Mouse (Mus musculus): Measurements from ENCODE around the gene Fbxo22. TPM values are rescaled to one million over a fixed set of nuclear protein-coding genes. Genes with fewer than 3 reads are reported as not detected.
"Not testable (repeated sequence)": the region's sequence is repeated elsewhere in the genome, so short reads cannot be mapped to it uniquely, and the experiment has no call there.

The Fbxo22 gene
- polyA plus RNA-seq, 1 experiment from 2014 or later, result 86.4 TPM

DNA sequence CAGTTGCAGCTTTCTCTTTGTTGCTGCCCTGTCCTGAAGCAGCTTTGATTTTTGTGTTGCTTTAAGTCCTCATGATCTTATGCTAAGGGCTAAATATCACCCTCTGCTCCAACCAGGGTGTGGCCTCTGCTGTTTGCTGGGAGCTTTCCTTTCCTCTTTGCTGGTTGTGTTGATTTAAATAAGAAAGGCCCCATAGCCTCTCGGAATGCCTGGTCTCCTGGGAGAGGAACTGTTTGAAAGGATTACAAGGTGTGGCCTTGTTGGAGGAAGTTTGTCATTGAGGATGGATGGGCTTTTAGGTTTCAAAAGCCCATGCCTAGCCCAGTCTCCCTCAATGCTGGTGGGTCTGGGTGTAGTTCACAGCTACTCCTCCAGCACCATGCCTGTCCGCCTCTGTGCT lies 7.4 kb downstream of the Fbxo22 start:
- Histone ChIP-seq H3K27ac (no peak overlapping the region), H3K4me1 (peaks cover 7% of the 10 kb centered on the region), H3K4me3 (replicated peaks) (no peak overlapping the region), H3K4me2 (no peak overlapping the region), H3K9ac (no peak overlapping the region), H3K9me3 (no peaks in the 10 kb centered on the region), H3K27me3 (no peaks in the 10 kb centered on the region), H3K36me3 (replicated peaks) (peaks cover 73% of the 10 kb centered on the region)
- 71% methylated on average over 2 of the region's 2 CpGs for WGBS
- no peak for ATAC-seq (ENCODE audit: low FRiP score)

DNA sequence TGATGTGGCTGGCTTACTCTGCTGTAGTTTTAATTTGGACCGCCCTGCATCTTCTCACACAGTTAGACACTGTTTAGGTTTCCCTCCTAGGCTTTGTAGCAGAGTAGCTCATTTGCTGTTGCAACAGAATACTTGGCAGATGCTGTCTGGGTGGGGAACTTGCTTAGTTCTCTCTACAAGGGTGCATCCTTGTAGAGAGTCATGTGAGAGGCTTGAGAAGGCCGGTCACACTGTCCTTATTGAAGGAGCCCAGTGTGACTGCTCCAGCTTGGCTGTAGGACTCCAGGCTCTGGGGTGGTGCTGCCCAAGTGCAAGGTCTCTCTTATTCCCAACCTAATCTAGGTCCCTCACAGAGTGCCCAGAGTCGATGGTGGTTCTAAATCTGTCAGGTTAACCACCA lies 8.7 kb downstream of the Fbxo22 start:
- Histone ChIP-seq H3K27ac (no peak overlapping the region), H3K27me3 (no peaks in the 10 kb centered on the region), H3K4me3 (replicated peaks) (no peak overlapping the region), H3K4me1 (no peaks in the 10 kb centered on the region), H3K36me3 (replicated peaks) (peaks cover 86% of the 10 kb centered on the region), H3K9me3 (no peaks in the 10 kb centered on the region), H3K4me2 (no peak overlapping the region), H3K9ac (no peak overlapping the region)
- ATAC-seq (ENCODE audit: low FRiP score), result no peak
- 89% methylated on average over 3 of the region's 3 CpGs for WGBS

GRCm38 (mm10) chr9:55225165-55225737 lies 16.5 kb downstream of the Fbxo22 start:
- H3K27me3 ChIP-seq, result no peaks in the 10 kb centered on the region
- H3K4me3 ChIP-seq (replicated peaks), result no peak overlapping the region
- no peaks in the 10 kb centered on the region for H3K4me1 ChIP-seq
- no peak overlapping the region for H3K27ac ChIP-seq
- H3K9me3 ChIP-seq, result no peaks in the 10 kb centered on the region
- no peak for ATAC-seq (ENCODE audit: low FRiP score)
- no peak overlapping the region for H3K9ac ChIP-seq
- no peak overlapping the region for H3K4me2 ChIP-seq
- WGBS, result 89% methylated on average over 7 of the region's 7 CpGs
- H3K36me3 ChIP-seq (replicated peaks), result peaks cover 60% of the 10 kb centered on the region

GRCm38 (mm10) chr9:55226251-55226650 lies 17.5 kb downstream of the Fbxo22 start:
- Histone ChIP-seq H3K4me3 (replicated peaks) (no peak overlapping the region), H3K4me2 (no peak overlapping the region), H3K36me3 (replicated peaks) (peaks cover 50% of the 10 kb centered on the region), H3K4me1 (no peaks in the 10 kb centered on the region), H3K9me3 (no peaks in the 10 kb centered on the region), H3K27ac (no peak overlapping the region), H3K9ac (no peak overlapping the region), H3K27me3 (no peaks in the 10 kb centered on the region)
- 83% methylated on average over 3 of the region's 3 CpGs for WGBS
- no peak for ATAC-seq (ENCODE audit: low FRiP score)

- Histone ChIP-seq H3K4me1 (no peaks in the 10 kb centered on the region), H3K27me3 (no peaks in the 10 kb centered on the region)
These were observed 19.4 kb downstream of the Fbxo22 start for GRCm38 (mm10) chr9:55228149-55228548.

GRCm38 (mm10) chr9:55229010-55229409 lies 20.3 kb downstream of the Fbxo22 start:
- H3K4me3 ChIP-seq (replicated peaks), result no peak overlapping the region
- peaks cover 23% of the 10 kb centered on the region for H3K36me3 ChIP-seq (replicated peaks)
- H3K9ac ChIP-seq, result no peak overlapping the region
- no peak overlapping the region for H3K27ac ChIP-seq
- 0 out of 2 replicates have a peak, but pooled peaks cover 3% of the 10 kb centered on the region for H3K27me3 ChIP-seq
- no peaks in the 10 kb centered on the region for H3K4me1 ChIP-seq
- 77% methylated on average over 10 of the region's 10 CpGs for WGBS
- no peak overlapping the region for H3K4me2 ChIP-seq
- ATAC-seq (ENCODE audit: low FRiP score), result no peak
- no peaks in the 10 kb centered on the region for H3K9me3 ChIP-seq

More at GRCm38 (mm10) chr9:55228149-55228548, 19.4 kb downstream of the Fbxo22 start:
- Histone ChIP-seq H3K36me3 (replicated peaks) (peaks cover 31% of the 10 kb centered on the region), H3K9ac (no peak overlapping the region), H3K4me3 (replicated peaks) (no peak overlapping the region), H3K27ac (no peak overlapping the region), H3K9me3 (no peaks in the 10 kb centered on the region), H3K4me2 (no peak overlapping the region)
- WGBS, result 89% methylated on average over 4 of the region's 4 CpGs
- ATAC-seq (ENCODE audit: low FRiP score), result no peak

DNA sequence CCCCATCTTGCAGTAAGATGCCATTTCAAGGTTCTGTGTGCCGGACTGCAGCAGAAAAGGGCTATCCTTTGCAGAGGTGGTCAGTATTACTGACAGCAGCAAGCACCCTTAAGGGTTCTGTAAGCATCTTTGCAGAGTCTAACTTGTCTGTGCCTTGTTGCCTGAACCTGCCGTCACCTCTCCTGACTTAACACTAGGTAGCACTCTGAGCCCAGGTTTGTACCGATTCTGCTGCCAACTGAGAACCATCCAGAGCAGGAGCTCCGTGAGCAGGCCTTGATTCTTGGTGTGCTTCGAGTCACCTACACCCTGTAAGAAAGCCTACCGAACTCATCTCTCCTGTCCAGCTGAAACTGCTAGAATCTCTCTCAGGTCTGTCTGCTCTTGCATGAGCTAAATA lies 22.8 kb downstream of the Fbxo22 start:
- no peaks in the 10 kb centered on the region for H3K9me3 ChIP-seq
- H3K36me3 ChIP-seq (replicated peaks), result peaks cover under 1% of the 10 kb centered on the region; the same call in 1 of the 2 replicates
- no peak overlapping the region for H3K4me2 ChIP-seq
- H3K27ac ChIP-seq, result no peak overlapping the region
- no peak overlapping the region for H3K4me3 ChIP-seq (replicated peaks)
- no peaks in the 10 kb centered on the region for H3K4me1 ChIP-seq
- no peak for ATAC-seq (ENCODE audit: low FRiP score)
- 0 out of 2 replicates have a peak, but pooled peaks cover 4% of the 10 kb centered on the region for H3K27me3 ChIP-seq
- WGBS, result 62% methylated on average over 6 of the region's 6 CpGs
- no peak overlapping the region for H3K9ac ChIP-seq

DNA sequence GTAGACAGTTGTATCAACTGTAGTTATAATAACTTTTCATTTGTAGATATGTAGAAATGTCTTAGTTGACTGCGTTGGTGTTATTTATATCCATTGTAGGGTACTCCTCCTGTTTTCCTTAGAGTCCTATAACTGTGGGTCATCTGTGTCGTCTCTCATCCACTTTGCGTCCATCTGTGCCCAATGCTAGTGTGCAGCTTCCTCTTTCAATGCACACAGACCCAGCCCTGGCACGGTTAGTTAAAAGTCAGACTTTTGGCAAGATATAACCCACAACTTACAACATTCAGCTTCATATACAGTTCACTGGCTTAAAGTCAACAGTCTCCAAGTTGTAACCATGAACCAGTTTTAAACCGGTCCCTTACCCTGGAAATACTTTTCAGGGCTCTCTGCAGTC lies 23.4 kb downstream of the Fbxo22 start:
- Histone ChIP-seq H3K27me3 (0 out of 2 replicates have a peak, but pooled peaks cover 4% of the 10 kb centered on the region), H3K36me3 (replicated peaks) (no peaks in the 10 kb centered on the region), H3K27ac (no peak overlapping the region), H3K4me2 (no peak overlapping the region), H3K9ac (no peak overlapping the region), H3K4me1 (no peaks in the 10 kb centered on the region), H3K4me3 (replicated peaks) (no peak overlapping the region), H3K9me3 (no peaks in the 10 kb centered on the region)
- no peak for ATAC-seq (ENCODE audit: low FRiP score)
- 95% methylated on average over 5 of the region's 5 CpGs for WGBS

- ATAC-seq (ENCODE audit: low FRiP score), result no peak
These were observed 23.9 kb downstream of the Fbxo22 start for GRCm38 (mm10) chr9:55232586-55232985.

GRCm38 (mm10) chr9:55233076-55233475 lies 24.4 kb downstream of the Fbxo22 start:
- H3K36me3 ChIP-seq (replicated peaks), result not testable (repeated sequence)

More at GRCm38 (mm10) chr9:55232586-55232985, 23.9 kb downstream of the Fbxo22 start:
- Histone ChIP-seq H3K4me1 (no peaks in the 10 kb centered on the region), H3K4me3 (replicated peaks) (no peak overlapping the region), H3K9ac (no peak overlapping the region), H3K4me2 (no peak overlapping the region), H3K9me3 (no peaks in the 10 kb centered on the region), H3K36me3 (replicated peaks) (no peaks in the 10 kb centered on the region), H3K27me3 (0 out of 2 replicates have a peak, but pooled peaks cover 4% of the 10 kb centered on the region), H3K27ac (no peak overlapping the region)
- WGBS, result 90% methylated on average over 7 of the region's 7 CpGs

DNA sequence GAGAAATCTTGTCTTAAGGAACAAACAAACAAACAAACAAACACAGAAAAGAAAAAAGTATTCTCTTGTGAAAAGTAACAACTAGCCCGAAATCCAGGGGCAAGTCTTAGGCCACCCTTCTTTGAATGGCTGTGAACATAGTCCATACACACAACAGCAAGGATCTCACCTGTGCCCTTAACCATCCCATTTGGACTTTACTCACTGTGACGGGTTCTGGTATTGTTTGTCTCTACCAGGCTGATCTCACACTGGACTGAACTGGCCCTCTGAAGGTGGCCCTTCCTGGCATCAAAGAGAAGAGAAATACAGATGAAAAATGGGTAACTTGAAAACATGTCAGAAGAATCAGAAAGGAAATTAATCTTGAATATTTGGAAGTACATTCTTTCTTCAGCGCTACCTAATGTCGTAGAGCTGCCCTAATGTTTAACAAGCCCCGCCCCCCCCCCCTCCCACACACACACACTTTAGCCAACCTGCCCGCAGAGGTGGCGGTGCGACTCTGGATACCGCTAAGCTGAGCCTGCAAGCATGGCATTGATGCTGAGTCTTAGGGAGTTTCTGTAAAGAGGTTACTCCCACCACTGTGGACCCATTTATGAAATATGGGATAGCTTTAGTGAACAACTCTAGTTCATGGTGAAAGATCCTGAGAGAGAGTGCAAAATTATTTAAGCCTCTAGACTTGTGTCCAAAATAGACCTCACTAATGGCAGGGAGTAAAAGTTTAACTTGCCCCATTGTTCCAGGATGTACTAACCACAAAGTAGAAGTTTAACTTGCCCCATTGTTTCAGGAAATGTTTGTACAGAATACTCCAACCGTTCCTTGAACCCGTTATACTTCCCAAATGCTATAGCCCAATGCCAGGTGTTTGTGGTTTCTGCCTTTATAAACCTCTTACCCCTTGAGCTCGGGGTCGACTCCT lies 27.8 kb downstream of the Fbxo22 start:
- H3K9me3 ChIP-seq, result no peaks in the 10 kb centered on the region
- H3K36me3 ChIP-seq (replicated peaks), result no peaks in the 10 kb centered on the region
- no peak overlapping the region for H3K27ac ChIP-seq
- no peak overlapping the region for H3K9ac ChIP-seq
- H3K4me3 ChIP-seq (replicated peaks), result no peak overlapping the region
- no peak overlapping the region for H3K4me2 ChIP-seq
- H3K27me3 ChIP-seq, result 0 out of 2 replicates have a peak, but pooled peaks cover 4% of the 10 kb centered on the region
- no peak for ATAC-seq (ENCODE audit: low FRiP score)
- 74% methylated on average over 13 of the region's 13 CpGs for WGBS
- no peaks in the 10 kb centered on the region for H3K4me1 ChIP-seq

More at GRCm38 (mm10) chr9:55233076-55233475, 24.4 kb downstream of the Fbxo22 start:
- H3K27me3 ChIP-seq; H3K4me2 ChIP-seq; ATAC-seq (ENCODE audit: low FRiP score); H3K9ac ChIP-seq; H3K9me3 ChIP-seq; H3K4me3 ChIP-seq (replicated peaks); H3K4me1 ChIP-seq; H3K27ac ChIP-seq: not testable (repeated sequence)
- WGBS, result 75% methylated on average over 11 of the region's 11 CpGs

DNA sequence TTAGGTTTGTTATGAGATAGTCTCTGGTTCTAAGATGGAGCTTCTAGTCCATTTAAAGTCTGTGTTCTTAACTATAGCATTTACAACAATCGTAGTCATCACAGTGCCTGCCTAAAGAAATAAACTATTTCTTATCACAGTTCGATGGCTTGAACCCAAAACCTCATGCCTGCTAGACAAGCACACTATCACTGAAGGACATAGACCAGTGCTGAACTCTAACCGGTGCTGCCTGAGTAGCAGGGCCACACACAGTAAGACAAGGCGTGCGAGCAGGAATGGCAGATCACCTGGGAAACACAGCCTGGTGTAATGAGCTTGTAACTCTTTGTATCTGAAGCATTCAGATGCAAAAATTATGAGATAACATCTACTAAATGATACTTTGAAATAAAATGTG lies 32.1 kb downstream of the Fbxo22 start:
- H3K4me2 ChIP-seq, result no peak overlapping the region
- no peaks in the 10 kb centered on the region for H3K36me3 ChIP-seq (replicated peaks)
- H3K27ac ChIP-seq, result no peak overlapping the region
- 90% methylated on average over 5 of the region's 5 CpGs for WGBS
- ATAC-seq (ENCODE audit: low FRiP score), result no peak
- no peak overlapping the region for H3K4me3 ChIP-seq (replicated peaks)
- no peaks in the 10 kb centered on the region for H3K27me3 ChIP-seq
- H3K9me3 ChIP-seq, result no peaks in the 10 kb centered on the region
- no peaks in the 10 kb centered on the region for H3K4me1 ChIP-seq
- H3K9ac ChIP-seq, result no peak overlapping the region
